Mouse (Mus musculus) CD8-positive naive resting alpha-beta T cell, adult 2 months (primary cell): ENCODE data around the gene Derl3.
A peak's percentile ranks its signal among the peaks of the same experiment; 100 is the strongest.
"Not testable (repeated sequence)": the region's sequence is repeated elsewhere in the genome, so short reads cannot be mapped to it uniquely, and the experiment has no call there.

Source experiments
- DNase-seq, 2 experiments: peaks; one replicate each; pipeline ENCODE4 v3.0.0; 2022; ENCODE audit warnings: low read depth in 2 of 2, low spot score in 2 of 2

Gene Derl3

DNA sequence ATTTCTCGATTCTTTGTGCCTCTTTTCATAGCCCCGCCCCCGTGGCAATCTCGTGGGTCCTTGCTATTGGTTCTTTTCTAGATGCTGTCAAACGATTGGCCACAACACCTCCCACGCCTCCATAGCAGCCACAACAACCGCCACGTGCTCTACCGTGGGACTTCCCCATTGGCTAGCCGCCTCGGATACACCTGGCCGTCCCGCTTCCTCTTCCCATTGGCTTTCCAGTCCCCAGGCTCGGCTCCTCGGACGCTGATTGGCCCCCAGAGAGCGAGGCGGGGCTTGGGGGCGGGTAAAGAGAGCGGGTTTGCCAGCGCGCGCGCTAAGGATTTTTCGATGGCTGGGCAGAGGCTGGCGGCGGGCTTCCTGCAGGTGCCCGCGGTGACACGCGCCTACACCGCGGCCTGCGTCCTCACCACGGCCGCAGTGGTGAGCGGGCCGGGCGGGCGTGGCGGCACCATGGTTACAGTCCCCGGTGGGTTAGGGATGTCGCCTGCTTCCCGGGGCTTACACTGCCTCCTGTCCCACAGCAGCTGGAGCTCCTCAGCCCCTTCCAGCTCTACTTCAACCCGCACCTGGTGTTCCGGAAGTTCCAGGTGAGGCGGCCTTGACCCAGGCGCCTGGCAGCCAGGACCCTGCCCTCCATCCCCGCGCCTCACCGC is at the start of gene Derl3:
Gene Derl3, plus strand, starts transcription at position 325 of the 662 bp plus-strand sequence.
- peak; percentile 95 to 96 for DNase-seq

- DNase-seq, result not testable (repeated sequence)
Measured at GRCm38 (mm10) chr10:75843898-75844297, 49.3 kb upstream of the Derl3 start.

DNA sequence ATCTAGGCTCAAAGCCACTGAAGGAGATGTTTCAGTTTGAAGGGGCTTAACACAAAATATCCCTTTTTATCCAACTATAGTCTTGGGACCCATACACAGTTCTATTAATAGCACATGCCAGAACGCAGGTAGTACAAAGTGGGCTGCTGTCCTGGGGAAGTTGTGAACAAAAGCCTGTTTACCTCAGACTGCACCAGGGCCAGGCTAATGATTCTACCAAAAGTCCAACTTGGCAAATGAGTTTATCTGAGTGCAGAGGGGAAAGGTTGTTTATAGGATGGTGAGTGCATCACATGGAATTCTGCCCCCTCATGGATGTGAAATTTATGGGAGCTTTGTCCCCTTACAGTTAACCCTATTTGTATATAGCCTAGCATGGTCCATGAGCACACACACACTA is 48.4 kb upstream of the Derl3 start:
- no peak for DNase-seq

- DNase-seq, result no peak
Measured at GRCm38 (mm10) chr10:75845306-75845930, 47.8 kb upstream of the Derl3 start.

- DNase-seq, result peak in 1 of 2 experiments; percentile 28
Measured at GRCm38 (mm10) chr10:75848382-75848781, 44.8 kb upstream of the Derl3 start.

DNA sequence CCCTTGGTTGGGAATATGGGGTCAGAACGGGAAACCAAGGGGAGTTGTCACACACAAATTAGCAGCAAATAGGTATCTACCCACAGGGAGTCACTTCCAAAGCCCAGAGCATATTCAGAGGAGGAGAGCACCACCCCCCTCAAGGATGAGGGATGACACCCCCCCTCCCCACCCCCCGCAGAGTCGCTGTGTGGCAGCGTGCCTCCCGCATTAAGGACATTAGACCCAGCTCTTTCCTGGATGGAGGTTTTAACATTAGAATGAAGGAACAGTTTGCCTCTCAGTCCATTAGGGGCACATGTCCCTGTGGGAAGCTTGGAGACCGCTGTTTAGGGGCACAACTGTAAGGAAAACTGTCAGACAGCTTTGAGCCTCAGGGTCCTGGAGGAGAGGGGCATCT is 42.1 kb upstream of the Derl3 start:
- no peak for DNase-seq

DNA sequence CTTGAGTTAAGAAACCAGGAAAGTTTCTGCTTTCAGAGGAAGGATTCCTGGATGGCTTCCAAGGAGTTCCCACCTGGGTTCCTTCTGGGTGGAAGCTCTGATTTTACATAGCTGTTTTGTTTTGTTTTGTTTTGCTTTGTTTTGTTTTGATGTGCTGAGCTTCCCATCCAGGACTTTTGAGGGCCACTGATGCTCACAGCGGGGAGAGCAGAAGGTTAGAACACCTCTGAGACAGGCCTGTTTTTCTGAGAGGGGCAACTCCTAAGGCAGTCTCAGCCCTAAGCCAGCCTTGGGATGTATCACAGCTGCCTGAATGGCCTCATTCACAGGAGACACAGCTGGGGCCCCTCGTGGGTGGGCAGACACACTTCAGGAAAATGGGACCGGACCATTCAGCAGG is 41.5 kb upstream of the Derl3 start:
- DNase-seq, result no peak

- no peak for DNase-seq
Measured at GRCm38 (mm10) chr10:75852539-75853125, 40.6 kb upstream of the Derl3 start.

DNA sequence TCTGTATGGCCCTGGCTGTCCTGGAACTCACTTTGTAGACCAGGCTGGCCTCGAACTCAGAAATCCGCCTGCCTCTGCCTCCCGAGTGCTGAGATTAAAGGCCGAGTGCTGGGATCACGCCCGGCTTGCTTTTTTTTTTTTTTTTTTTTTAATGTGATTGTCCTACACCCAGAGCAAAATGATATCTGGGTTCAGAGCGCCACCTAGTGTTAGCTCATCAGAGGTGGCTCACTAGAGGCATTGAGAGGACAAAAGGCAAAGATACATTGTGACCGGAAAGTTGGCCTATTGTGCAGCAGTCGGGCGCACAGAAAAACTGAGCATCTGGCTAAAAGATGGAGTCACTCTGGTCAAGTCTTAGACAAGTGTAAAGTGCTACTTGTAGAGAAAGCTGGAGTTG is 39.8 kb upstream of the Derl3 start:
- peak; percentile 79 to 87 for DNase-seq

- DNase-seq, result no peak
Measured at GRCm38 (mm10) chr10:75854096-75854495, 39.1 kb upstream of the Derl3 start.

- no peak for DNase-seq
Measured at GRCm38 (mm10) chr10:75854791-75855190, 38.4 kb upstream of the Derl3 start.

GRCm38 (mm10) chr10:75855416-75855981 is 37.7 kb upstream of the Derl3 start:
- no peak for DNase-seq

- no peak for DNase-seq
Measured at GRCm38 (mm10) chr10:75856155-75856907, 36.9 kb upstream of the Derl3 start.

DNA sequence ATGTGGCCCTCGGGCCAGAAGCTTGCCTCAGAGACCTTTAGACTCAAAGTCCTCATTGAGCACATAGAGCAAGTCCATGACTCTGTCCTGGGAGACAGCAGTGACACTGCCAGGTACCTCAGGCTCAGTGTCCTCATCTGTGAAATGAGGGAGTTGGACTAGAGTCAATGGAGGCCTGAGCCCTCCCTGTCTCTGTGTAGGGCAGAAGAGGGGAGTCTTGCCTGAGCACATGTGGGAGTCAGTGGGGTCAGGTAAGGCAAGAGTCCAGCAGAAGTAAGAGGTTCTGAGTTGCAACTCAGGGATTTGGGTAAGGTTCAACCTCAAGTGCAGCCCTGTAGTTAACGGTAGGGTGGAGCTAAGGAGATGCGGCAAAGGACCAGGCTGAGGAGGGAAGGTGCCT is 36.2 kb upstream of the Derl3 start:
- no peak for DNase-seq

DNA sequence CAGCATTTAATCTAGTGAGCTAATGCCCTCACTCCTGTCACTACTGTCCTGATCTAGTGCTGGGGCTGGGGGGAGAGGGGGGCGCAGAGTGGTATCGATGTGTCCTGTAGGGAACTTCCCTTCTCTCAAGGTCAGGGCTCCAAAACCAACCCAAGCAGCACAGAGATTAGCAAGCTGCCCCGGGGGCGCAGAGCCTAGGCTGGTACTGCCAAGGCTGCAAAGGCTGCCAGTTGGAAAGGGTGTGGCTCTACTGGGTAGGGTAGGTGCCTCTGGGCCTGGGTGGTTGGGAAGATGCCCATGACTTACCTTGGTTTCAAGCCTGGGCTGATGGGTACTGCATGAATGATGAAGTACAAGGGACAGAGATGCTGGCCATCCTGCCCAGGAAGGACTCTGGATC is 35.6 kb upstream of the Derl3 start:
- no peak for DNase-seq

- no peak for DNase-seq
Measured at GRCm38 (mm10) chr10:75859107-75859746, 34.0 kb upstream of the Derl3 start.

GRCm38 (mm10) chr10:75859786-75860470 is 33.3 kb upstream of the Derl3 start, which contains the start of gene Mif:
Gene Mif (minus strand): TSS chr10:75860240.
- DNase-seq, result peak; percentile 78 to 87

GRCm38 (mm10) chr10:75860746-75861145 is 32.5 kb upstream of the Derl3 start:
- no peak for DNase-seq

DNA sequence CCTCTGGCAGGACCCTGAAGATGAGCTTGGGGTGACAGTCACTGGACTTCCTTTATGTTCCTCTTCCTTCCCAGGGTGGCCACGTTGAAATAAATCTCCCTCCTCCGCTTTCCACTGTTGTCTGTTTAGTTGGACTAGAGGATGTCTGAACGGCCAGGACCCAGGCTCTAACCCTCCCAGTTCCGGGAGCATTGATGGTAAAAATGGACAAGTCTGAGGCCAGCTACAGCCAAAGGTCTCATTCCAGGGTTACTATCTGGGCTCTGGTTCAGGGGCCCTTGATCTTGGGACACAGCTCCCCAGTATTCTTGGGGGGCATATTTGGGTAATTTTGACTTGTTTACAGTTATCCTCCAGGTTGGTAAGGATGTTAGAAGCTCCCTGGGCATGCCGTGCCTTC is 31.6 kb upstream of the Derl3 start:
- DNase-seq, result no peak
